Mouse (Mus musculus): ENCODE data around the gene Cdc7. TPM values are rescaled to one million over a fixed set of nuclear protein-coding genes. Genes with fewer than 3 reads are reported as not detected.

The Cdc7 gene
- polyA plus RNA-seq (2012; rRNA removed), result 14.3 and 17.1 TPM in 2 replicates

DNA sequence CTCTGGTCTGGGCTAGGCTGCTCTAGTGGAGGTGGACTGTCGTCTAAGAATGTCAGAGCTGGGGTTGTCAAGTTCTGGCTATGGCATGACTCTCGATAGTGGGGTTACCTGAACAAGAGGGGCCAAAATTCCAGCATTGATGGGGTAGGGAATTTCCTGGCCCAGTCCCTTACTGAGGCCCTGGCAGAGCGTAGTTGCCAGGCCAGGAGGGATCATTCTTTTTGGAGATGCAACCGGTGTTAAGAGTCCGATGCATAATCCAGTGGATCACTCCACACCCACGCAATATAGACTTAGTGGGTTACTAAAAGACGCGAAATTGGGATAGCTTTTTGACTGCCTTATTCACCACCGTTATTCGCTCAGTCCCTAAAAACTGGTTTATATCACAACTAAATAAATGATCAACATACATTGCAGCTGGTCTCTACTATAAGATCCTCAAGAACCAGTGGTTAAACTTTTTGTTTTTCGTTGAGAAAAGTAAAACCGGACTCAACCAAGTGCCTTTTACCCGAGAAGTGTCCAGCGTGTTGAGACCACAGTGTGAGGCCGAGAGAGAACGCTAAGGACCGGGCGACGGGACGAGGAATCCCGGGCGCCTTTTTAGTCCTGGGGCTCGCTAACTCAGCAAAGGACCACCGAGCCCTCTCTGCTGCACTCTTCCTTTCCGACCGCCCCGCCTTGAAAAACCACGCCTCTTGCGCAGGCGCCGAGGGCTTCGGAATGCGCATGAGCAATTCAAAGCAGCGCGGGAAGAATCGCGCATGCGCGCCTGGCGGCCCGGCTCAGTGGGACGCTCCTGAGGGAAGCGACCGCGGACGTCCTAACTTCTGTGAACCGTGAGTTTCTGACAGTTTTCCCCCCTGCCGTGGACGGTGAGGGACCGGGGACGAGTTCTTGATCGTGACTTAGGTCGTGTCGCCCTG is at the start of gene Cdc7:
Cdc7 (plus strand) TSS at position 739 of the 929 bp plus-strand sequence.
- TF ChIP-seq CTCF (IDR thresholded peaks at IDR 0.05; ENCODE audit: control insufficient read depth, insufficient read depth, insufficient replicate concordance, low read depth, low read length) (no peak), POLR2A (IDR thresholded peaks at IDR 0.05; ENCODE audit: control insufficient read depth, low read depth, low read length) (peak; percentile 81)
- peak within 1 kb of the TSS; percentile 98 for H3K4me3 ChIP-seq (ENCODE audit: control insufficient read depth, low read depth, low read length)
- H3K4me1 ChIP-seq (ENCODE audit: control insufficient read depth, insufficient read depth, low read length), result peaks cover 6% of the 10 kb centered on the region
- no peaks in the 10 kb centered on the region for H3K27me3 ChIP-seq (ENCODE audit: control insufficient read depth, insufficient read depth, low read length)
- H3K27ac ChIP-seq (ENCODE audit: control insufficient read depth, insufficient read depth, low read depth, low read length), result peak within 1 kb of the TSS; percentile 92
- no peaks in the 10 kb centered on the region for H3K36me3 ChIP-seq (ENCODE audit: control insufficient read depth, insufficient read depth, low read length)

DNA sequence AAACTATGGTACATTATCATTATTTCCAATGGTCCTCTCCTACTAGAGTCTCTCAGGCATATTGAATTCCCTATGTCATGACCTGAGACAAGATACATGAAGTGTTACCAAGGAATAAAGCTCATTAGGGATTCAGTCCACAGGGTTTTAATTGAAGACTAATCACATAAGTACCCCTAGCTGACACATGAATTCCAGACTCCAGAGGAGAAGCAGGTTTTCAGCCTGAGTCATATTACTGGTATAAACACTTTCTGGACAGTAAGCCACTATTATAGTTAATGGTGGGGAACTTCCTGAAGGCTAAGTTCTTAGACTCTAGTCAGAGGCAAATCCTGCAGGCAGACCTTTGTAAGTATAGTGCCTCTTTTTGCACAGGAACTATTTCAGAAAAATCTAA is 44.8 kb upstream of the Cdc7 start:
- Histone ChIP-seq H3K27me3 (ENCODE audit: control insufficient read depth, insufficient read depth, low read length) (no peaks in the 10 kb centered on the region), H3K36me3 (ENCODE audit: control insufficient read depth, insufficient read depth, low read length) (no peaks in the 10 kb centered on the region), H3K27ac (ENCODE audit: control insufficient read depth, insufficient read depth, low read depth, low read length) (no peak overlapping the region), H3K4me1 (ENCODE audit: control insufficient read depth, insufficient read depth, low read length) (no peaks in the 10 kb centered on the region), H3K4me3 (ENCODE audit: control insufficient read depth, low read depth, low read length) (no peak overlapping the region)
- TF ChIP-seq CTCF (IDR thresholded peaks at IDR 0.05; ENCODE audit: control insufficient read depth, insufficient read depth, insufficient replicate concordance, low read depth, low read length), result no peak
- TF ChIP-seq POLR2A (IDR thresholded peaks at IDR 0.05; ENCODE audit: control insufficient read depth, low read depth, low read length), result no peak

- H3K4me1 ChIP-seq (ENCODE audit: control insufficient read depth, insufficient read depth, low read length), result peaks cover 5% of the 10 kb centered on the region
- peak within 1 kb of the TSS; percentile 94 for H3K27ac ChIP-seq (ENCODE audit: control insufficient read depth, insufficient read depth, low read depth, low read length)
- peak within 1 kb of the TSS; percentile 95 for H3K4me3 ChIP-seq (ENCODE audit: control insufficient read depth, low read depth, low read length)
- no peaks in the 10 kb centered on the region for H3K27me3 ChIP-seq (ENCODE audit: control insufficient read depth, insufficient read depth, low read length)
- peak; percentile 74 for TF ChIP-seq POLR2A (IDR thresholded peaks at IDR 0.05; ENCODE audit: control insufficient read depth, low read depth, low read length)
- 0 out of 2 replicates have a peak, but pooled peaks have one; percentile 1 for TF ChIP-seq CTCF (IDR thresholded peaks at IDR 0.05; ENCODE audit: control insufficient read depth, insufficient read depth, insufficient replicate concordance, low read depth, low read length)
- H3K36me3 ChIP-seq (ENCODE audit: control insufficient read depth, insufficient read depth, low read length), result no peaks in the 10 kb centered on the region
Measured at GRCm38 (mm10) chr5:106925488-106926368, 38.4 kb upstream of the Cdc7 start, which contains the start of gene Hfm1. TSS of gene Hfm1 (minus strand) at chr5:106926321.

- TF ChIP-seq CTCF (IDR thresholded peaks at IDR 0.05; ENCODE audit: control insufficient read depth, insufficient read depth, insufficient replicate concordance, low read depth, low read length) (no peak), POLR2A (IDR thresholded peaks at IDR 0.05; ENCODE audit: control insufficient read depth, low read depth, low read length) (no peak)
- Histone ChIP-seq H3K27me3 (ENCODE audit: control insufficient read depth, insufficient read depth, low read length) (no peaks in the 10 kb centered on the region), H3K4me3 (ENCODE audit: control insufficient read depth, low read depth, low read length) (peak overlapping the region; percentile 95), H3K4me1 (ENCODE audit: control insufficient read depth, insufficient read depth, low read length) (peaks cover 5% of the 10 kb centered on the region), H3K27ac (ENCODE audit: control insufficient read depth, insufficient read depth, low read depth, low read length) (peak overlapping the region; percentile 92), H3K36me3 (ENCODE audit: control insufficient read depth, insufficient read depth, low read length) (no peaks in the 10 kb centered on the region)
Measured at GRCm38 (mm10) chr5:106926369-106926686, 37.8 kb upstream of the Cdc7 start.

- Histone ChIP-seq H3K27me3 (ENCODE audit: control insufficient read depth, insufficient read depth, low read length) (no peaks in the 10 kb centered on the region), H3K4me3 (ENCODE audit: control insufficient read depth, low read depth, low read length) (no peak overlapping the region), H3K27ac (ENCODE audit: control insufficient read depth, insufficient read depth, low read depth, low read length) (no peak overlapping the region), H3K36me3 (ENCODE audit: control insufficient read depth, insufficient read depth, low read length) (no peaks in the 10 kb centered on the region), H3K4me1 (ENCODE audit: control insufficient read depth, insufficient read depth, low read length) (peaks cover 5% of the 10 kb centered on the region)
- TF ChIP-seq CTCF (IDR thresholded peaks at IDR 0.05; ENCODE audit: control insufficient read depth, insufficient read depth, insufficient replicate concordance, low read depth, low read length), result no peak
- no peak for TF ChIP-seq POLR2A (IDR thresholded peaks at IDR 0.05; ENCODE audit: control insufficient read depth, low read depth, low read length)
Measured at GRCm38 (mm10) chr5:106927996-106928395, 36.1 kb upstream of the Cdc7 start.

- TF ChIP-seq POLR2A (IDR thresholded peaks at IDR 0.05; ENCODE audit: control insufficient read depth, low read depth, low read length), result no peak
- no peak for TF ChIP-seq CTCF (IDR thresholded peaks at IDR 0.05; ENCODE audit: control insufficient read depth, insufficient read depth, insufficient replicate concordance, low read depth, low read length)
- no peaks in the 10 kb centered on the region for H3K27me3 ChIP-seq (ENCODE audit: control insufficient read depth, insufficient read depth, low read length)
- H3K36me3 ChIP-seq (ENCODE audit: control insufficient read depth, insufficient read depth, low read length), result no peaks in the 10 kb centered on the region
- no peaks in the 10 kb centered on the region for H3K4me1 ChIP-seq (ENCODE audit: control insufficient read depth, insufficient read depth, low read length)
- H3K4me3 ChIP-seq (ENCODE audit: control insufficient read depth, low read depth, low read length), result no peak overlapping the region
- no peak overlapping the region for H3K27ac ChIP-seq (ENCODE audit: control insufficient read depth, insufficient read depth, low read depth, low read length)
Measured at GRCm38 (mm10) chr5:106946342-106946741, 17.8 kb upstream of the Cdc7 start.

DNA sequence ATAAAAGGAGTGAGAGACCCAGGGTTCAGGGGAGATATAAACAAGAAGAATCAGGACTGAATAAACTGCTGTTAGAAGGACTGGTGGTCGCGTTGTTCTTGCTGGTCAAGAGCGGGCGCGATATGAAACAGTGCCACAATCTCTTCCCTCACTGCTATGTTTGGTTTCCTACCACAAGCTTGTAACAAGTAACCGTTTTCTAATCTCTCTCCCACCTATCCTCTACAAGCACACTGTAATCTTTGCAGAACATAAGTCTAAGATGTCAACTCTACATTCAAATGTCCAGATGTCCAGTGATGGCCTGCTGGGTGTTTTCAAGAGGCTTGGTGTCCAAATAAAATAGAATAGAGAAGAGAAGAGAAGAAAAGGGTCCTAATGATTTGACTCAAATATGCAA is 15.4 kb upstream of the Cdc7 start:
- Histone ChIP-seq H3K27me3 (ENCODE audit: control insufficient read depth, insufficient read depth, low read length) (no peaks in the 10 kb centered on the region), H3K27ac (ENCODE audit: control insufficient read depth, insufficient read depth, low read depth, low read length) (no peak overlapping the region), H3K4me1 (ENCODE audit: control insufficient read depth, insufficient read depth, low read length) (no peaks in the 10 kb centered on the region), H3K4me3 (ENCODE audit: control insufficient read depth, low read depth, low read length) (no peak overlapping the region), H3K36me3 (ENCODE audit: control insufficient read depth, insufficient read depth, low read length) (no peaks in the 10 kb centered on the region)
- TF ChIP-seq CTCF (IDR thresholded peaks at IDR 0.05; ENCODE audit: control insufficient read depth, insufficient read depth, insufficient replicate concordance, low read depth, low read length) (no peak), POLR2A (IDR thresholded peaks at IDR 0.05; ENCODE audit: control insufficient read depth, low read depth, low read length) (no peak)

All from testis, adult 2 months (tissue).